Mouse (Mus musculus) B cell, adult 2 months (primary cell): Measurements from ENCODE around the gene Slco4a1.

ENCODE experiments used
- DNase-seq, 2 experiments: peaks; one replicate each; pipeline ENCODE4 v3.0.0; 2022

The Slco4a1 gene

GRCm38 (mm10) chr2:180445962-180446361 lies 10.1 kb upstream of the Slco4a1 start:
- no peak for DNase-seq

DNA sequence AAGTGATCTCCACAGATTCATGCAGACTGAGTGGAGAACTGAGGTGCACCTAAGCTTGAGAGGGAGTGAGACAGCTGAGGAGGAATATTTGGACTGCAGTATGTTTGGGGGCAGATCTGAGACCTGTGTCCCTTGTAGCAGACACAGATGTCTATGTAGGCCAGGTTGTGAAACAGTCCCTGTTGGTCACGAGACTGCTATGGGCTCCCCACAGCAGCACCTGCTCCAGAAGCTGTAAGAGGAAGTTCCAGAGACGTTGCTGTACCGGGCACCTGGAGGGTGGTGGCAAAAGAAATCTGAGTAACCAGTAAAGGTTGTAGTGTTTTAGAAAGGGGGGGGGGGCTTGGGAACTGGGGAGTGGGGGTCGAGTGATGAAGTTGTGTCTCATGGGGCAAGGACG lies 7.0 kb upstream of the Slco4a1 start:
- peak; percentile 52 to 59 for DNase-seq

DNA sequence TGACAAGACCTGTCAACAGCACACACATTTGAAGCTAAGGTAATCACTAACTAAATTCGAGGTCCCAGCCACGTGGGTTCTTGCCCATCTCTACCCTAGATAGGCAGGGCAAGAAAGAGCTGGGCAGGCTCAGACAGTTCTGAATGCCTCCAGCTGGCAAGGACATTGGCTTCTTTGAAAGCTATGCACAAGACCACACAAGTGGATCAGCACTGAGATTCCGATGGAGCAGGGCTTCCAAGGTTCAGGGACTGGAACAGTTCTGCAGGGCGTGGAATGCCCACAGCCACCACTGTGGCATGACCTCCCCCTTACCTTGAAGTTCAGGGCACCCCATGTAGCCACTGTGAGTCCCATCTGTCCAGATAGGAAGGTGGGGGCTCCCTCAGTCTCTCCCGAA lies 5.5 kb upstream of the Slco4a1 start:
- DNase-seq, result no peak

GRCm38 (mm10) chr2:180456705-180457104 lies 660 bp downstream of the Slco4a1 start:
- DNase-seq, result peak in 1 of 2 experiments; percentile 36

DNA sequence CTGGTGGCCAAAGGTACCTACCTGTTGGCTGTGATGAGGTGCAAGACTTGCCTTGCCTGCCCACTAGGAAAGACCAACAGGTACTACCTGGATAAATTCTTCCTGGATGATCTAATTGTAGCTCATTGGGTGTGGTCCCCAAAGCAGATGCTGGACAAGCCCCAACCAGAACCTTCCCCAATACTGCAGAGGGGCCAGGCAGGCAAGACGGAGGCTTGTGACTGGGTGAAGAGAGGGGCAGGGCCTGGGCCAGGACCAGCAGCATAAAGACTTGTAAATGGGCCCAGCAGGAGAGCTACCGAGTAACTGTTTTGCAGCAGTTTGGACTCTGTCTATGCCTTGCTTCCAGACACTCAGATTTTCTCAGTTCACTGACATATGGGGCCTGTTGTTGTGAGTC lies 1.6 kb downstream of the Slco4a1 start:
- DNase-seq, result no peak

GRCm38 (mm10) chr2:180459437-180459836 lies 3.4 kb downstream of the Slco4a1 start:
- DNase-seq, result no peak

DNA sequence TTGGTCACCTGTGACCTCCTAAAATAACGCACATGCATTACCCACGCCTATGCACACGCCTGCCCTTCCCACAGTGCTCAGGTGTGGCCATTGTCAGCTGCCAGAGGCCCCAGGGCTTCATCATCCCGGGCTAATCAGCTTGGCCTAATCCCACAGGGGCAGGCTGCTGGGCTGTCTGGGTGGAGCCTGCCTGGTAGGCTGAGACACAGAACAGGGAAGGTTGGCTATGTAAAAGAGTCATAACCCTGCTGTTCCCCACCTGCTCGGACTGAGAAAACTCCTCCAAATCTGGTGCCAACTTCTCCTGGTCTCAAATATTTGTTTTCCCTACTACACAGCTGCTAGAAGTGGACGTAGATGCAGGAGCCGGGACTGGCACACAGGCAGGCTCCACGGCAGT lies 4.8 kb downstream of the Slco4a1 start:
- DNase-seq, result no peak

DNA sequence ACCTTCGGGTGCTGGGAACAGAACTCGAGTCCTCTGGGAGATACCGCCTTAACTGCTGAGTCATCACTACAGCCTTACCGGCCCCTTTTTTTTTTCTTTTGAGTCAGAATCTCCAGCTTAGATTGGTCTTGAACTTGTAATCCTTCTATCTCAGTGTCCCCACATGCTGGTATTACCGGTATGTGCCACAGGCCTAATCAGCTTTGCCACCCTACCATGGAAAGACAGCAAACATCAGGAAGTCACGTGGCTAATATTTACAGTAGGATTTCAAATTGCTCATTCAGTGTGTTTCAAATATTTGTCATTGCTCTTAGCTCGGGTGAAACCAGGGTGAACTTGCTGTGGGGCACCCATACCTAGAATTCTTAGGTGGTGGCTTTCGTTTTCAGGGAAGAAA lies 6.5 kb downstream of the Slco4a1 start:
- no peak for DNase-seq

DNA sequence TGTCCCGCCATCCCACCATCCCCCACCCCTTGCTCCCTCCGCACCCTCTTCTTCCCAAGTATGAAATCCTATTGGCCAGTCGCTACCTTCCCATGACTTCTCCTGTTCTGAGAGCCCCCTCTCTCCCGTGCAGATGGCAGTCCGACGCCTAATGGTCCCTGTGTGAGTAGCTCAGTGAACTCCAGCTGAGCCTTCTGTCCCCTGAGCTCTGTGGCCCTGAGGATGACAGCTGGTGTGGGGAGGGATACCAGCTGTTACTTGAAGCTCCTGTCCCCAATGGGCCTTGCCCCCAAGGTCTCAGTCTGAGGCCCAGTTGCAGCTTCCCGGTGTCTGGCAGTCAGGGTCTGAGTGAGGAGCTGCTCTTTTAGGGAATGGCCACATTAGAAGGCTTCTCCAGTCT lies 10.5 kb downstream of the Slco4a1 start:
- DNase-seq, result no peak

- no peak for DNase-seq
Observed at GRCm38 (mm10) chr2:180468871-180469270, 12.8 kb downstream of the Slco4a1 start.

- DNase-seq, result no peak
Observed at GRCm38 (mm10) chr2:180469768-180470167, 13.7 kb downstream of the Slco4a1 start.

DNA sequence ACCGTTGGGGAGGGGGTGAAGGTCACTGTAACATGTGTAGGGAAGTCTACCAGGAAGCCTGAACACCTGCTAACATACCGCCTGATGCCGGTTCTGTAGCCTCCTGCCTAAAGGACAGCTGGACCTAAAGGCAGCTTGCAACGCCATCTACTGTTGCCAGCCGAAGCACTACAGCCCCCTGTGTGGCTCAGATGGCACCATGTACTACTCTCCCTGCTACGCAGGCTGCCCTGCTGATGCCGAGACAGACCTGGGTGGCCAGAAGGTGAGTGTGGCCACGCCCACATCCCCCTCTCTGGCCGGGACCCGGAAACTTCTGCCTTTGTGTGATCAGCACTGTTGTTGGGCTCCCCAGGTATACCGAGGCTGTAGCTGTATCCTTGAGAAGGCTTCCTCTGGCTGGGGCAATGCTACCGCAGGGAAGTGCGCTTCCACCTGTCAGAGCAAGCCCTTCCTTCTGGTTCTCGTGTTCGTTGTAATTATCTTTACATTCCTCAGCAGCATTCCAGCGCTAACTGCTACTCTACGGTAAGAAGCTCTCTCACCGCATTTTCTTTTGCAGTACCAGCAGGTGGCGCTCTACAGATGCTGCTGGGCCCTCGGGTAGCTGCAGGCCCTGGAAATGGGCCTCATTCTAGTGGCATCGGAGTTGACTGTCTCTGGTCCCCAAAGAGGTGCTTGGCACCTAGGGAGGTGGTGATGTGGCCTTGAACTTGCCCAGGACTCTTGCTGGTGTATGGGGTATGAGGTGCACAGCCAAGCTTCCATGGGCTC lies 16.4 kb downstream of the Slco4a1 start:
- DNase-seq, result peak; percentile 54 to 55

DNA sequence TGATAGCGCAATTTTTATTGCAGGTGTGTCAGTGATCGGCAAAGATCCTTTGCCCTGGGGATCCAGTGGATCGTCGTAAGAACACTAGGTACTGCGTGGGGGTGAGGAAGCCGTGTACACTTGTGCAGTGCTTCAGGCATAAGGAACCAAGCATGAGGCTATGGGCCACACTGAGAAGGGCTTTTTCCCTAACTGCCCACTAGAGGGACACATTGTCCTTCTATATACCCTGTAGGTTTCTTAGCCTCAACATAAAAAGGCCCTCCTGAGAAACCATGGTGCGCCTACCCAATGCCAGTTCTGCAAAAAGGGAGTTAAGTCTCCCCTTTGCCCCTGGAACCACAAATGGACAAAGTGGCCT lies 17.0 kb downstream of the Slco4a1 start:
- DNase-seq, result peak; percentile 32 to 41

DNA sequence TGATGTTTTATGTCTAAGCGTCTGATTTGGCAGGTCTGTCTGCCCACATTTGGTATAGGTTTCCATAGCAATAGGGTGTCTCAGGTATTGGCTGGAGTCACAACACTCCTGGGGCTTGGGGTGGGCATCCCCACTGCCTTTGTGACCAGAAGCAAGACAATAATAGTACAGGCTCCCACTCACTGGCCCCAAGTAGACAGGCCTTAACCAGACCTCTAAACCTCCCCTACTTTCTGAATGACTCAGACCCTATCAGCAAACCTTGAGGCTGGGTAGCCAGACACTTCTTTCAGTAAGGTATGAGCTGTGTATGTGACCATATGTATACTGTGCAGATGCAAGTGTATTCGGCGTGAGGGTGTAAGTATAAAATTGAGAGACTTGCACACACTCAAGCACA lies 18.8 kb downstream of the Slco4a1 start:
- no peak for DNase-seq

GRCm38 (mm10) chr2:180482274-180482673 lies 26.2 kb downstream of the Slco4a1 start:
- peak in 1 of 2 experiments; percentile 12 for DNase-seq

GRCm38 (mm10) chr2:180484882-180485281 lies 28.8 kb downstream of the Slco4a1 start:
- no peak for DNase-seq

DNA sequence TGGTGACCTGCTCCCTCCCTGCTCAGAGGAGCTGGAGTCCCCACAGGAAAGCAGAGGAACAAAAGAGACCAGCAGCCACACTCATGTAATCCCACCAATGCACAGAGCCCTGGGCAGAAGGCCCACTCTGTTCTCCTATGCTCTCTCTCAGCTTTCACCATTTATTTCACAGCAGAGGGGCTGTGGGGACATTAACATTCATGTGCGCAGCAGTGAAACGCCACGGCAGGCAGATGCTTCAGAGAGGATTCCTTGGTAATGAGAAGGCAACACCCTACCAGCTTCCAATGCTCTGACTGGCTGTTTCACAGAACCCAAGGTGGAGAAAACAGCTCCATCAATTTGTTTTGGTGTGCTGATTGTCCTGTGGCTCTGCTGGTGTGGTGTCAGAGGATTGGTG lies 29.3 kb downstream of the Slco4a1 start:
- DNase-seq, result no peak

DNA sequence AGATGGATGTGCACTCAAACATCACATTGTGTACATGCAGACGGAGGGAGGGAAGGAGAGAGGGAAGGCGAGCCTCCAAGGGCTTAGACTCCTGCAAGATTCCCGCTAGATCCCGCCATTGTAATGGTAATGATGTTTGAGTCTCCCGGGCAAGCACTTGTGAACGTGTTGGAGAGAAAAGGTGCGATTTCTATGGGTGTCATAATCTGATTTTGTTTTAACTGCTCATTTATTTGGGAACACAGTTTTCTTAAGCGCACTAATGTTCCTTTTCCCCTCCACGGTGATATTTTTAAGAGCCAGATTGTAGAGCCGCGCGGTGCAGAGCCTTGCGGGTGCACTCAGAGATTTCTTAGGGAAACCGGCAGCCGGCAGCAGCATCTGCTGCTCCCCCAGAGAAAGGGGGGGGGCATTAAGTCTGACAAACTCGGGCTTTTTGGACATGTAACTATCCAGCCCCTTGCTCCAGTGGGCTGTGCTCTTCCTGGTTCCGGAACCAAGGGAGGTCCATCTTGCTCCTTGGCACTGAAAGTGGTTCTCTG lies 32.2 kb downstream of the Slco4a1 start:
- no peak for DNase-seq

DNA sequence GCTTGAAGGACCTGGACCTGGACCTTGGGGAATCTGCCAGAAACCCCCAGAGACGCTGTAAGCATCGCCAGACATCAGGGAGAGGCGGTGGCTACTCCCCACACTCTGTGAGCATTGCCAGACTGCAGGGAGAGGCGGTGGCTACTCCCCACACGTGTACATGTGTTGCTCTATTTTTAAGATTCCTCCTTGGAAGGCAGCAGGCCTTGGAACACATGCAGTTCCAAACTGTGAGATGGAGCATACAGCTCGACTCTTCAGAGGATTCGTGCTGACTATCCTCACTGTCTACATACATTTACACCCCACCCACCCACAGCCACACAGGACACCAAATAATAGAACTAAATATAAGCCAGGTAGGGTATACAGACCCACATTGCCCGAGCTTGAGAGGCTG lies 39.9 kb downstream of the Slco4a1 start:
- no peak for DNase-seq

DNA sequence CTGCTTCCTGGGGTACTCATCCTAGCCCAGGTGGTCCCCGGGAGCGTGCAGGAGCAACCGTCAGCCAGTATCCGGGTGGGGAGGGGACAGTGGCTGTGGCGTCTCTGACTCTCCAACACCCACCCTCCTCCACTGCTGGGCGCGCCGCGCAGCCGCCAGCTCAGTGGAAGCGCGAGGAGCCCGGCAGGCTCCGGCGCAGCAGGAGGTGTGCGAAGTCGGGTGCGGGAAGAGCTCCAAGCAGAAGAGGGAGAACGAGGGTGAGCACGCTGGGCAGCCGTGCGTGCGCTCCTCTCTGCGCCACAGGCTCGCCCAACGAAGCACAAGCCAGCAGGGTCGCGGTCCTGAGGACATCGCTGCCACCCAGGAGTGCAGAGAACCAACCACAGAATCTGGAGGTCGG lies 43.7 kb downstream of the Slco4a1 start, which contains the start of gene Ntsr1:
Ntsr1 (plus strand) TSS at position 236 of the 400 bp plus-strand sequence.
- no peak for DNase-seq

- no peak for DNase-seq
Observed at GRCm38 (mm10) chr2:180500726-180501125, 44.7 kb downstream of the Slco4a1 start.

DNA sequence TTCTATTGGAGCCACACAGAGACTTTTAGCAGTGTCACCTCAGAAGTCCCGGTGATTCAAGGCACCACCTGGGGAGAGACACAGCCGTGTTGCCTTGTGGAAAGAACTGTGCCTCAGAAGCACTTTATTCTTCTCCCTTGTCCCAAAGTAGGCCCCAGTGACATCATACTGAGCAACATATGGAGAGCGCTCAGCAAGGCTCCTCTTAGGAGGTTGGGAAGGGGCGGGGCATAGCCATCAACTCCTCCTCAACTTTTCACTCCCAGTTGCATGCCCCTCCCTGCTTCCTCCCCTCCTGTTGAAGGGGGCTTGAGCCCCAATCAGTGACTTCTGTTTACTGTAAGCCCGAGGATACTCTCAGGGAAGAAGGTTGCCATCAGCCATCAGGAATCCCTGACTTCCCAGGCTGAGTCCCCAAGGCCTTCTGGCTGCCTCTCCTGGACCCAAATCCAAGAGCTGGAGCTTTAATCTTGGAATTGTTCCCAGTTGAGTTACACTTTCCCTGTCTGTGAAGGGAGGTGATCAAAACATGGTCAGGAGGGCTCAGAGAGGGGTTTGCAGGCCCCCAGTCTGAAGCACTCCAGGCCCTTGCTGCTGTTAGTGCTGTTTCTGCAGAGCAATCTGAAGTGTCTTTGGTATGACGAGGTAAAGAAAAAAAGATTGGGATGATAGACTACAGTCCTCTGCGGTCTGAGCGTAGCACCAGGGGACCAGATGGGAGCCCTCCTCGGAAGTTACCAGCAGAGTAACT lies 45.3 kb downstream of the Slco4a1 start:
- DNase-seq, result no peak

GRCm38 (mm10) chr2:180506281-180506680 lies 50.2 kb downstream of the Slco4a1 start:
- DNase-seq, result no peak
